In genomic region chr8:13150929-13151328, GRCm38 (mm10) we compare ENCODE assay signal across 21 mouse cellular contexts. TPM values are rescaled to one million over a fixed set of nuclear protein-coding genes. Genes with fewer than 3 reads are reported as not detected.
DNase-seq lines count a peak whose midpoint lies in the region; ATAC-seq and TF ChIP-seq lines count a peak whose summit lies in the region.
"Had no signal": no experiment of that assay in that cellular context is flagged by ENCODE, and none has a peak within 500 bp of the region (broad histone marks: within the 10 kb centered on the region; RNA-seq: fewer than 3 reads in every experiment).

No protein-coding gene starts in this region.

- H3K4me1 ChIP-seq in lung, embryonic 14.5 days (ENCODE audit: insufficient read depth), result no peaks in the 10 kb centered on the region
- H3K4me1 ChIP-seq: embryonic facial prominence, embryonic 15.5 days; forebrain, embryonic 15.5 days; hindbrain, embryonic 12.5 days had no signal

- intact Hi-C loops in gastrocnemius, postnatal 14 days (cut with DNase I; ENCODE audit: low total_unique reads), result no loop called here

- peaks cover 30% of the 10 kb centered on the region for H3K36me3 ChIP-seq in lung, embryonic 14.5 days (ENCODE audit: insufficient read depth)

- ATAC-seq in lung, embryonic 14.5 days (ENCODE audit: insufficient read depth), result 0 out of 2 replicates have a peak, but pooled peaks have one; percentile 24
- 0 out of 2 replicates have a peak, but pooled peaks have one; percentile 3 for ATAC-seq in erythroblast, adult 5-6 weeks (replicated peaks; ENCODE audit: low FRiP score, poor library complexity, severe bottlenecking)
- ATAC-seq in megakaryocyte progenitor cell, adult 5-6 weeks (replicated peaks; ENCODE audit: poor library complexity), result no peak
- ATAC-seq: activated CD4-positive, CD25-positive, alpha-beta regulatory T cell, adult 4 months; forebrain, embryonic 15.5 days; hindbrain, embryonic 16.5 days; inflammation-experienced regulatory T-cells, adult 6 months; Patski had no signal

- TF ChIP-seq CTCF in lung, embryonic 14.5 days (IDR thresholded peaks at IDR 0.05; ENCODE audit: low read depth), result no peak

- H3K9ac ChIP-seq in lung, embryonic 14.5 days, result no peak overlapping the region
- H3K9ac ChIP-seq: embryonic facial prominence, embryonic 15.5 days; forebrain, embryonic 15.5 days; hindbrain, embryonic 12.5 days had no signal

- DNase-seq in gastrocnemius, adult 8-10 months (ENCODE audit: low spot score in 2 of 2), result peak; percentile 31 to 52
- no peak for DNase-seq in gastrocnemius, postnatal 14 days
- no peak for DNase-seq in lung, embryonic 14.5 days
- DNase-seq in lung, postnatal 4 days, result no peak
- DNase-seq in skeletal muscle tissue, adult 2 months (ENCODE audit: low read depth, low spot score), result peak; percentile 87
- DNase-seq: adrenal gland, adult 2 months; adrenal gland, postnatal 25 days; cerebellum, adult 2 months; cerebellum, postnatal 10 days; heart, postnatal 10 days; heart, postnatal 4 days had no signal

- 77% methylated on average over 2 of the region's 2 CpGs for WGBS in lung, embryonic 14.5 days

- no peak overlapping the region for H3K27ac ChIP-seq in lung, embryonic 14.5 days (ENCODE audit: low read depth)
- H3K27ac ChIP-seq: embryonic facial prominence, embryonic 15.5 days; forebrain, embryonic 15.5 days; hindbrain, embryonic 12.5 days had no signal

- H3K4me3 ChIP-seq in lung, embryonic 14.5 days (ENCODE audit: low read depth, low read length), result no peak overlapping the region
- H3K4me3 ChIP-seq: embryonic facial prominence, embryonic 15.5 days; forebrain, embryonic 15.5 days; hindbrain, embryonic 12.5 days had no signal

- H3K9me3 ChIP-seq in lung, embryonic 14.5 days (ENCODE audit: low read depth, low read length), result no peaks in the 10 kb centered on the region
- H3K9me3 ChIP-seq: embryonic facial prominence, embryonic 15.5 days; forebrain, embryonic 15.5 days; hindbrain, embryonic 12.5 days had no signal

- no peaks in the 10 kb centered on the region for H3K27me3 ChIP-seq in lung, embryonic 14.5 days (ENCODE audit: insufficient read depth, low read length)
- H3K27me3 ChIP-seq: embryonic facial prominence, embryonic 15.5 days; forebrain, embryonic 15.5 days; hindbrain, embryonic 12.5 days; Patski had no signal

- no peak overlapping the region for H3K4me2 ChIP-seq in lung, embryonic 14.5 days
- H3K4me2 ChIP-seq: embryonic facial prominence, embryonic 15.5 days; forebrain, embryonic 15.5 days; hindbrain, embryonic 12.5 days had no signal

RNA-seq across cellular contexts. Expression of gene Lamp1, which starts 8.0 kb away (rescaled TPM):
- 100 to 1,000 TPM; 405 to 451 (median 426) TPM for total RNA-seq in gastrocnemius, adult 8-10 months (2022)
- total RNA-seq in gastrocnemius, postnatal 14 days (2021), result 100 to 1,000 TPM; 222 to 232 TPM
- polyA plus RNA-seq in lung, embryonic 14.5 days (2014; fragmentation: Nextera tagmentation; extraction: Ambion mirVana), result 309 and 315 TPM in 2 replicates
- total RNA-seq in erythroblast, adult 5-6 weeks (2015; ENCODE audit: low replicate concordance), result 101 and 131 TPM in 2 replicates
- total RNA-seq in erythroblast, adult 5-6 weeks (2017; ENCODE audit: low replicate concordance), result 103 and 130 TPM in 2 replicates
- total RNA-seq in megakaryocyte progenitor cell, adult 5-6 weeks (2015), result 209 and 240 TPM in 2 replicates
- 259 and 273 TPM in 2 replicates for total RNA-seq in megakaryocyte progenitor cell, adult 5-6 weeks (2017)

RNA-seq across cellular contexts. Expression of gene Cul4a, which starts 45.5 kb away (rescaled TPM):
- total RNA-seq in gastrocnemius, adult 8-10 months (2022), result 10 to 100 TPM; 70.4 to 74.4 (median 71.9) TPM
- total RNA-seq in gastrocnemius, postnatal 14 days (2021), result 10 to 100 TPM; 73.3 to 76.9 TPM
- 93.2 and 98.9 TPM in 2 replicates for polyA plus RNA-seq in lung, embryonic 14.5 days (2014; fragmentation: Nextera tagmentation; extraction: Ambion mirVana)
- 390 and 405 TPM in 2 replicates for total RNA-seq in erythroblast, adult 5-6 weeks (2015; ENCODE audit: low replicate concordance)
- total RNA-seq in erythroblast, adult 5-6 weeks (2017; ENCODE audit: low replicate concordance), result 552 and 664 TPM in 2 replicates
- 84.2 and 89.0 TPM in 2 replicates for total RNA-seq in megakaryocyte progenitor cell, adult 5-6 weeks (2015)
- 78.0 and 102 TPM in 2 replicates for total RNA-seq in megakaryocyte progenitor cell, adult 5-6 weeks (2017)

RNA-seq across cellular contexts. Expression of gene Pcid2, which starts 45.7 kb away (rescaled TPM):
- 1 to 10 TPM; 6.5 to 7.6 (median 6.8) TPM for total RNA-seq in gastrocnemius, adult 8-10 months (2022)
- 1 to 10 TPM; 6.7 to 8.4 TPM for total RNA-seq in gastrocnemius, postnatal 14 days (2021)
- 39.2 and 40.0 TPM in 2 replicates for polyA plus RNA-seq in lung, embryonic 14.5 days (2014; fragmentation: Nextera tagmentation; extraction: Ambion mirVana)
- total RNA-seq in erythroblast, adult 5-6 weeks (2015; ENCODE audit: low replicate concordance), result 7.5 and 8.6 TPM in 2 replicates
- total RNA-seq in erythroblast, adult 5-6 weeks (2017; ENCODE audit: low replicate concordance), result 7.8 and 12.1 TPM in 2 replicates
- 18.5 and 20.6 TPM in 2 replicates for total RNA-seq in megakaryocyte progenitor cell, adult 5-6 weeks (2015)
- total RNA-seq in megakaryocyte progenitor cell, adult 5-6 weeks (2017), result 16.5 and 17.1 TPM in 2 replicates

RNA-seq across cellular contexts. Expression of gene Grtp1, which starts 49.5 kb away (rescaled TPM):
- 10 to 100 TPM in 3 of 4 experiments, 1 to 10 TPM in 1; 9.3 to 14.1 (median 11.8) TPM for total RNA-seq in gastrocnemius, adult 8-10 months (2022)
- 10 to 100 TPM; 10.1 to 12.4 TPM for total RNA-seq in gastrocnemius, postnatal 14 days (2021)
- 4.8 and 5.6 TPM in 2 replicates for polyA plus RNA-seq in lung, embryonic 14.5 days (2014; fragmentation: Nextera tagmentation; extraction: Ambion mirVana)
- 5.0 and 6.3 TPM in 2 replicates for total RNA-seq in erythroblast, adult 5-6 weeks (2015; ENCODE audit: low replicate concordance)
- 1.6 and 4.3 TPM in 2 replicates for total RNA-seq in erythroblast, adult 5-6 weeks (2017; ENCODE audit: low replicate concordance)
- 0.71 and 1.0 TPM in 2 replicates for total RNA-seq in megakaryocyte progenitor cell, adult 5-6 weeks (2015)
- 0.08 and 0.37 TPM in 2 replicates for total RNA-seq in megakaryocyte progenitor cell, adult 5-6 weeks (2017)
- total RNA-seq: granulocyte monocyte progenitor cell, adult 5-6 weeks had no signal

Comparison
In these comparisons a context has a peak if more than half of its experiments do, and no peak if none do; other contexts are left out.
1. DNase-seq: peak in gastrocnemius, adult 8-10 months (2 of 2) and skeletal muscle tissue, adult 2 months (single experiment); none in gastrocnemius, postnatal 14 days (single experiment), lung, embryonic 14.5 days (single experiment) and lung, postnatal 4 days (0 of 2).